Mouse (Mus musculus) liver, adult (tissue): ENCODE measurements around the gene Limch1.

ENCODE experiments used
- GATA4 ChIP-seq: IDR thresholded peaks from 2 replicates; pipeline ENCODE4 v1.6.1; 2014; ENCODE audit warnings: mild to moderate bottlenecking, low read length; ENCODE audit not compliant: insufficient replicate concordance

Gene Limch1

GRCm38 (mm10) chr5:66929291-66929690 is 183.7 kb downstream of the Limch1 start:
- no peak for TF ChIP-seq GATA4

GRCm38 (mm10) chr5:66933134-66933804 is 187.6 kb downstream of the Limch1 start:
- no peak for TF ChIP-seq GATA4

GRCm38 (mm10) chr5:66934585-66934984 is 189.0 kb downstream of the Limch1 start:
- TF ChIP-seq GATA4: no peak

GRCm38 (mm10) chr5:66937376-66937775 is 191.7 kb downstream of the Limch1 start:
- TF ChIP-seq GATA4: no peak

- TF ChIP-seq GATA4: no peak
These were observed 196.3 kb downstream of the Limch1 start for GRCm38 (mm10) chr5:66941710-66942450.

- TF ChIP-seq GATA4: no peak
These were observed 197.3 kb downstream of the Limch1 start for GRCm38 (mm10) chr5:66942922-66943321.

- no peak for TF ChIP-seq GATA4
These were observed 197.9 kb downstream of the Limch1 start for GRCm38 (mm10) chr5:66943521-66943920.

GRCm38 (mm10) chr5:66947958-66948357 is 202.3 kb downstream of the Limch1 start:
- no peak for TF ChIP-seq GATA4

GRCm38 (mm10) chr5:66949098-66949692 is 203.6 kb downstream of the Limch1 start:
- TF ChIP-seq GATA4: no peak

- no peak for TF ChIP-seq GATA4
These were observed 207.7 kb downstream of the Limch1 start for GRCm38 (mm10) chr5:66953375-66953774.

- no peak for TF ChIP-seq GATA4
These were observed 208.5 kb downstream of the Limch1 start for GRCm38 (mm10) chr5:66953971-66954644.

- TF ChIP-seq GATA4: no peak
These were observed 209.6 kb downstream of the Limch1 start for GRCm38 (mm10) chr5:66955245-66955644.

GRCm38 (mm10) chr5:66957656-66958055 is 212.0 kb downstream of the Limch1 start:
- no peak for TF ChIP-seq GATA4

- TF ChIP-seq GATA4: no peak
These were observed 212.5 kb downstream of the Limch1 start for GRCm38 (mm10) chr5:66958118-66958517.

GRCm38 (mm10) chr5:66959968-66960367 is 214.3 kb downstream of the Limch1 start:
- TF ChIP-seq GATA4: no peak

- TF ChIP-seq GATA4: no peak
These were observed 219.8 kb downstream of the Limch1 start for GRCm38 (mm10) chr5:66965442-66965841.
